Mouse (Mus musculus): ENCODE data around the gene Ankrd28.
"Not testable (repeated sequence)": the region's sequence is repeated elsewhere in the genome, so short reads cannot be mapped to it uniquely, and the experiment has no call there.

The Ankrd28 gene

DNA sequence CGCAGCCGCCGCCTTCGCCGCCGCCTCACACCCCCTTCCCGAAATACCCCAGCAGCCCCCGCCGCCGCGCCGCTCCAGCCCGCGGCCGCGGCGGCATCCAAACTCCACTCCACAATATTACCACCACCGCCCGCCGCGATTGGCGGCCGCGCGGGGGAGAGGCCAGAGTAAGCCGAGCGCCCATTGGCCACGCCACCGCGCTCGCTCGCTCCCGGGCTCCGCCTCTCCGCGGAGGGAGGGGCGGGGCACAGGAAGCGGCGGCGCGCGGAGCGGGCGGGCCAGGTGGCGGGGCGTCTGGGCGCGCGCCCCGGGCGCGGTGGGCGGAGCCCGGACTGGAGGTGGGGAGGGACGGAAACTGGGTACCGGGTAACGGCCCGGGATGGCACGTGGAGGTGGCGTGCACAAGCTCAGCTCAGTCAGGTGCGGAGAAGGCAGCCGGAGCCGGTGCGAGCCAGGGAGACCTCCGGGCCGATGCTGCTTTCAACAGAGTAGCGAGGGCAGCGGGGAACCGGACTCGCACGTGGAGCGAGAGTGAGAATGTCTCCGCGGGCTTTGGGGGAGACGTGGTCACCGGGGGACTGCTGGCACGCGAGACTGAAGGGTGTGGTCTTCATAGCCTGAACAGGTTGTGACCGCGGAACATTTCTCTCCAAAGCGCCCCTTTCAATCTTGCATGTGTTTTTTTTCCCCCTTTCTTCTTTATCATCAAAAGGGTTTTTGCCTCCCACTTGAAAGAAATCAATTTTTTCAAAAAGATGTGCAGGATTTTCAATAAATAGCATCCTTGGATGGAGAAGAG lies at the start of gene Ankrd28:
Gene Ankrd28 (minus strand): TSS at position 81 of the 799 bp plus-strand sequence.
- peak; percentile 89 to 94 for DNase-seq (ENCODE audit: low spot score in 2 of 2)

DNA sequence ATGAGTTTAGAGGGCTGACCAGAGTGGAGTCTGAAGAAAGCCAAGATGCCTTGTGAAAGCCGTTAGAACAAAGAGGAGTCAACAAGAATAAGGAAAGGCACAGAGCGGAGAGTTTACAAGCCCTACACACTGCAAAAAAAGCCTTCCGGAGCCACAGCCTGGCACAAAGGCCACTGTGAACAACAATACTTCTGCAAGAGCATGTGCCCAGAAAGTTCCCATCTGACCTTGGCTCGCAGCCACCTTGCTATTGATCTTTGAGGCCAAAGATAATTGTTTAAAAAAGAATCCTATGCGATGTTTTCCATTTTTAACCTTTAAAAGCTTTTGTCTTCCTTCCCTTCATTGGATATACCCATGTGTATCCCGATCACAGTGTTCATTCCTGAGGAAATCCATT lies 49.0 kb upstream of the Ankrd28 start:
- DNase-seq (ENCODE audit: low spot score in 2 of 2) = no peak

DNA sequence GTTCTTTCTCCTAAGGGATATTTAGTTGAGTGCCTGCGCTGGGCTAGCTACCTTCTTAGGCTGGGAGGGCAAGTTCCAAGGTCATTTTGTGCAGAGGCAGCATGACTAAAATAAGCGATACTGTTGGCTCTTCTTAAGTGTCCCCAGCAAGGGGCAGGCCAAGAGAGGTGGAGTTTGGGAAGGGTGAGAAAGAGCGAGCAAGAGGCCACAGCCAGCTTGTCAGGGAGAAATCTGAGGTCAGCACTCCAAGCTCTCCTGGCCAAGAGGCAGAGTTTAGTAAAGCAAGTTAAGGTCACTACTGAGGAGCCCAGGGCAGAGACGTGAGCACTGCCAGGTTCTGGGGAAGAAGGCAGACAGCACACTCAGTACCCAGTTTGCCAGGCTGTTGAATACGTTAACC lies 41.7 kb upstream of the Ankrd28 start:
- DNase-seq (ENCODE audit: low spot score in 2 of 2) = no peak

DNA sequence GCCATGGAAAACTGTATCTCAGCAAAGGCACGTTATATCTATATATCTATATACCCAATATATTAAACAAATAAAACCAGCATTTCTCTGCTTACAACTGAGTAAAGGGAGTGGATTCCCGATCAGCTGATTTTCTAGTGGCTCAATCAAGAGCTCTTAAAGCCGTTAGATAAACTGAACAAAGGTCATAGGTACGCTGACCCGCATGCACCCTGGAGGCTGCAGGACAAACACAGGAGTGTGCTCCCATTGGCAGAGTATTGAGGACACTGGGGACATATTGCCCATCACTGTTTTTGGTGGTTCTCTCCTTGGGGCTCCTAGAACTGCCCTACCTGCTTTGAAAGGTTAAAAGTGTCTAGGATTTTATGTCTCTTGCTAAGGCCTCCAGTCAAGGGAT lies 40.0 kb upstream of the Ankrd28 start:
- DNase-seq (ENCODE audit: low spot score in 2 of 2) = no peak

DNA sequence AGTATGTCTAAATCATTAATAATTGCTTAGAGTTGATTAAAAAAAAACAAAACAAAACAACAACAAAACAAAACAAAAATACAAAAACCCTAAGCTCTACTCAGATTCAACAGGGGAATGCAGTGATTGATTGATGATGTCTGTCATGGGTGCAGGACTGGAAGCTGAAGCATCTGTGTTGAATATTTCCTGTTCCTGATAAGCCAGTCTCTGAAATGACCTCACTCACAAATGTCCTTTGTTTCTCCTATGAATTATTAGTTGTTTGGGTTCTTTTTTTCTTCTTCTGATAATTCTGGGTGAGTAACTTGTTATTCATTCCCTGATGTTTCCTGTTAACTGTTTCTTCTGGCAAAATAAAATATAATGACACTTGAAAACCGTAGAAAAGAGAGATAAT lies 38.1 kb upstream of the Ankrd28 start:
- no peak for DNase-seq (ENCODE audit: low spot score in 2 of 2)

DNA sequence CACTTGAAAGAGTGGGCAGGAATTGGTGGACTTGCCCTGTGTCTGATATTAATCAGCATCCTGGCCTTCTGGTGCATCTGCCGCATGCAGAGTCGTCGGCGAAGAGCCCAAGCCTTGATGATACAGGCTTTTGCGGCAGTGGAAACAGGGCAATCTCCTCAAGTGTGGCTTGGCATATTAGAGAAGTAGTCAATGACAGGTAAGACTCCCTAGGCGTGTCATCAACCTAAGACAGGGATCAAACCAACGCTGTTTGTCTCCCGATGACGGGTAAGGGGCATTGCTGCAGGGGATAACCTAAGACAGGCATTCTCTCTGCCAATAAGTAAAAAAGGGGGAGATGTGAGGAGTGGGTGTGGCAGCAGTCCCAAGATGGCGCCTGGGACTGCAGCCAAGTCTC lies 35.9 kb upstream of the Ankrd28 start:
- DNase-seq (ENCODE audit: low spot score in 2 of 2) = not testable (repeated sequence)

DNA sequence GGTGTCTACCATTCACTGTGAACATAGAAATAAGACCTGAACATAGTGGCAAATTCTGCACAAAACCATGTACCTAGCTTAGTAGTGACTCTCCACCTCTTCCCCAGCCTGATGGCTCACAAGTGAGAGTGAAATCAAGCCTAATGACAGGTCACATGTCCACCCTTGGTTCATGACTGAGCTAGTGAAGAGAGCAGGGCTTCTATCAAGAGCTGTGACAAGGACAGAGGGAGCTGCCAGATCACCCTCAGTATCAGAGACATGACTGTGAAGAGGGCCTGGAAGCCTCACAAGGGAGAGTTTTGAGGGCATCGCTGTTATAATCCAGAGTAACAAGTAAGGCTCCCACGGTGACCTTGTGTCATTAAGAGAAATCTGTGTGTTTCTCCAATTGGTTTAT lies 28.2 kb upstream of the Ankrd28 start:
- no peak for DNase-seq (ENCODE audit: low spot score in 2 of 2)

DNA sequence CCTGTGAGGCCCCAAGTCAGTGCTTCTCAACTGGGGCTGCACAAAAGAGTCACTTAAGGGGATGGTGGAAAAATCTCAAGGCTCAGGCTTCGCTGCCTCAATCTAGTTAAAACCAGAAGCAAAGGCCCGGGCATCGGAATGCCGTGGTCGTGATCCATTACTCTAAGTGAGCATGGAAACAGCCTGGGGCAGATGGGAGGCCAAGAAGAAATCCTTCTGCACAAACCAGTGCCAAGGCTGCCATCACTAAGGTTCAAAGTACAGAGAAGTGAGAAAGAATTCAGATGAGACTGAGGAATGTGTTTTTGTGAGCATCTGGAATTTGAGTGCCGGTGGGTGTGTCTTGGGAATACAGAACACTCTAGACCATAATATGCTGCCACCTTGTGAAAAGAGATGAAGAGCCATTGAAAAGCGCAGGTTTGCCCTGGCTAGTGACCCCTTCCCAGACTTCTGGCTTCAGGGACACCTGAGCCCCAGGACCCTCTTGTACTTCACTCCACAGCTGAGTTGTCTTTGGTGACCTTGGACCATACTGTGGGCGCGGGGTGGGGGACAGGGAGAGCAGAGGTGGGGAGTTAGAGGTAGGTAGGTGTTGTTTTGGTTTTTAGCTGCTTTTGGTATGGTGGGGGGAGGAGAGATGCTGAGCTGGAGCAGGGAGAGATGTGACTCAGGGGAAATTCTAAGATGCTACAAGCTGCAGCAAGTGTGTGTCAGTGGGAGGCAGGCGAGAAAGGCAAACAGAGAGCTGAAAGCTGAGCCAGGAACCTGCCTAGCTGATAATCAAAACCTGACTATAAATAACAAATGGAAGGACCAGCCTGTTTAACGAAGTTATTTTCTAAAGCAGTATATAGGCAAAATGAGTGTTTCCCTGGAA lies 26.9 kb upstream of the Ankrd28 start:
- peak; percentile 37 to 53 for DNase-seq (ENCODE audit: low spot score in 2 of 2)

DNA sequence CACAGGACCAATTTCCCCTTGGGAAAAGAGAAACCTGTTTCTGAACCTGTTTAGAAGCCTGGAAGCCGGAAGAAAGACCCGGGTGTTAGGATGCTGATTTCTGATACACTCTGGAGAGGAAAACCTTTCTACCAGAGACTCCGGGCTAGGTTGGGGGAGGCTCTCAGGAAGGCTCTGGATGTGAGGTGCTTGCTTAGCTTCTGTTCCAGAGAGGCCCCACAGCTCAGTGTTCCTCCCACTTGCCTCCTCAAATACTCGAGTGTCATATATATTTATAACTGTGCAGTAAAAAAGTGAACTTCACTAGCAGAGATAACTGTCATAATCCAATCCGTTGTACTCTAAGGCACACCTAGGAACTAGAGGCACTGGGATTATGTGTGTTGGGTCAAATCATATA lies 25.6 kb upstream of the Ankrd28 start:
- no peak for DNase-seq (ENCODE audit: low spot score in 2 of 2)

GRCm38 (mm10) chr14:31854667-31855066 lies 24.2 kb upstream of the Ankrd28 start:
- DNase-seq (ENCODE audit: low spot score in 2 of 2) = peak; percentile 24 to 39

DNA sequence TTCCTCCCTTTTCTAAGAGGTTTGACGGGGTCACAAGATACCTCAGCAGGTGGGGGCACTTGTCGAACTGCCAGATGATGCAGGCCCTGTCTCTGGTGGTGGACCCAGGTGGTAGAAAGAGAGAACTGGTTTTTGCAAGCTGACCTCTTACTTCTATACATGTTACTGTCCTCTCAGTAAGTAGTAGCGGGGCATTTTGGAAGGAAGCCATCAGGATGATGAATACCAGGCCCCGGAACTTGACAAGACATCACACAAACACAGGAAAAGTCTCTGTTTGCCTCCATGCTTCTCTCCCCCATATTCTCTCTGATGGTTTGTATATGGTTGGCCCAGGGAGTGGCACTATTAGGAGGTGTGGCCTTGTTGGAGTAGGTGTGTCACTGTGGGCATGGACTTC lies 13.1 kb upstream of the Ankrd28 start:
- no peak for DNase-seq (ENCODE audit: low spot score in 2 of 2)

GRCm38 (mm10) chr14:31832022-31832421 lies 1.6 kb upstream of the Ankrd28 start:
- DNase-seq (ENCODE audit: low spot score in 2 of 2) = no peak

DNA sequence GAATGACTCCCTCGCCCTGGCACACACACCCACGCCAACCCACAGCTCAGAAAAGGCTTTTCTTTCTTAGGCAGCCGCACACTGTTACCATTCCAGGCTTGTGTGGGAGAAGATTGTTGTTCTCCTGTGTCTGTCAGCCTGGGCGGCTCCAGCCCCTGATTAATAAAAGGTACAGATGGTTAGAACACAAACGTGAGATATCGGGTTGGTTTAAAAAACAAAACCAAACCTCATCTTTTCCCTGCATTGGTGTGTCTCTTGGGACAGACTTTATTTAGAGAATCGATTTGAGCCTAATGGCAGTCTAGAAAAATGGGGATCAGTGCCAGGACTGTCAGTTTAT lies 890 bp upstream of the Ankrd28 start:
- peak; percentile 25 to 33 for DNase-seq (ENCODE audit: low spot score in 2 of 2)

DNA sequence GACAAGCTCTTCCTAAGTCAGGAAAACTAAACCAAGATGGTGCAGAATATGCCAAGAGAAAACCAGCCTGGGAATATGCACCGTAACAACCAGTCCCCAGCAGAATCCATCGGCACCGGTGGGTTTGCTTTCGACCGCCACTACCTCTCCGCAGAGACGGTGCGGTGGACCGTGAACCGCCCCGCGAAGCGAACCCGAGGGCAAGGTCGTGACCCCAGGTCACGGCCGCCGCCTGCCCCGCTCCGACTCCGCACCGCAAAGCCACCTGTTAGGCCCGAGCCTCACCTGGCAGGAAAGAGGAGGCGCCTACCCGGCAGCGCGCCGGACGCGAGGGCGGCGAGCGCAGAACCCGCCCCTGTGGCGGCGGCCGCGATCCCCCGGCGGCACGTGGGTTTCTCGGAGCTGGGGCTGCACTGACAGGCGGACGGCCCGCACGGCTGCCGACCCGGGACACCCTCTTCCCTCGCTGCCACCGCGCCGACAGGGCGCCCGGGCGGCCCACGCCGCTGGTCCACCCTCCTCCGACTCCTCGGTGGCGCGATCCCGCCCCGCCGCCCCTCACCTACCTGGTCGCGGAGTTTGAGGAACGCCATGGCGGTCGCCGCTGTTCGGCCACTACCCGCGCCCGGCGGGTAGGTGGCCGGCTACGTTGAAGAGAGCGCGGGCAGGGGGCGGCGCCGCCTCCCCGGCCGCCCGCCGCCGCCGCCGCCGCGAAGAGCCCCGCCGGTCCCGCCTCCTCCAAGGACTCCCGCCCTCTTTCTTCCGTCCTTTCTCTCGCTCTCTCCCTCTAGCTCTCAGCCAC lies 489 bp downstream of the Ankrd28 start:
- peak; percentile 34 to 66 for DNase-seq (ENCODE audit: low spot score in 2 of 2)

GRCm38 (mm10) chr14:31827221-31827620 lies 3.2 kb downstream of the Ankrd28 start:
- no peak for DNase-seq (ENCODE audit: low spot score in 2 of 2)

GRCm38 (mm10) chr14:31809942-31810341 lies 20.5 kb downstream of the Ankrd28 start:
- DNase-seq (ENCODE audit: low spot score in 2 of 2) = no peak

DNA sequence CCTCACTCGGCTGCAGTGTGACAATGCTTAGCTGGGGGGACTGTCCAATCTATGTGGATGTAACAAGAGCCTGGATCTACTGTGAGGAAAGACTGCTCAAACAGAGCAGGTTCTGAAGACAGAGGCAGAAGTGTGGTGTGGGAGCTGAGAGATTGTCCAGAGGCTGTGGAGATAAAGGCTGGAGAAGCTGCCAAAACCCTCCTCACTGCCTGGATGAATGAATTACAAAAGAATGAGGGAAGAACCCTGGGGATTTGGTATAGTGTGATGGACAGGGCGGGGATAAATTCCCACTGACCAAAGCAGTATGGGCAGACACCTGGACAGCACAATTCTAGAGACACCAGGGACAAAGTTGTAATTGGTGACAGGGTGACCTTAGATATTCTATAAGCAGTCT lies 26.7 kb downstream of the Ankrd28 start:
- DNase-seq (ENCODE audit: low spot score in 2 of 2) = no peak

DNA sequence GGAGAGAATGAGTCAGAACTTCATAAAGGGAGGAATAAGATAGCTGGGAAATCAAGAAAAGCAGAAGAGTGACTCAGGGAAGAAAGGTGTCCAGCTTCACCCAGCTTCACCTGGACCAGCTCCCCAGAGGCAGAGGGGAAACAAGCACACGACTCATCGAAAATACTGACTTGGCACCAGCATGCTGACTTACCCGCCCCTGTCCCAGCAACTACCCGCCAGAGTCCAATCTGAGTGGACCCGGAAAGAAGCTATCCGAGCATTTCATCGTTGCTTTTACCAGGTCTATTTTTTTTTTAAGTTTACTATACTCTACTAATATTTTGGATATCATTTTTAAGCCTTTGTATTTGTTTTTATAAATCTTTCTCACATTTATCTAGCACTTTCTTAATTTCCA lies 29.5 kb downstream of the Ankrd28 start:
- DNase-seq (ENCODE audit: low spot score in 2 of 2) = no peak

DNA sequence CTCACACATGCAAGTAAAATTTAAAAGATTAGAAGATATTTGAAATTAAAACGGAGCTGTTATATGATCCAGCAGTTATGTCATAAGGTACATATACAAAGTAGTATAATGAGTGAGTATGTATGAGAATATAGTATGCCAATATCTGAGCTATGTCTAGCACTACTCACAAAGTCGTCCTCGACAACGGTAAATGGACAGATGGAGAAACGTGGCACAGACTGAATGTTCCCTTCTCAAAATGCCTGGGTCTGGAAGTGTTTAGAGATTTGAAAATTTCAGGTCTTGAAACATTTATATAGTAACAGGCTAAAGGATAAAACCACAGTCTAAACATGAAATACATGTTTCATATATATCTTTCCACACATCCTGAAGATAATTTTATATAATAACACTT lies 30.0 kb downstream of the Ankrd28 start:
- no peak for DNase-seq (ENCODE audit: low spot score in 2 of 2)

DNA sequence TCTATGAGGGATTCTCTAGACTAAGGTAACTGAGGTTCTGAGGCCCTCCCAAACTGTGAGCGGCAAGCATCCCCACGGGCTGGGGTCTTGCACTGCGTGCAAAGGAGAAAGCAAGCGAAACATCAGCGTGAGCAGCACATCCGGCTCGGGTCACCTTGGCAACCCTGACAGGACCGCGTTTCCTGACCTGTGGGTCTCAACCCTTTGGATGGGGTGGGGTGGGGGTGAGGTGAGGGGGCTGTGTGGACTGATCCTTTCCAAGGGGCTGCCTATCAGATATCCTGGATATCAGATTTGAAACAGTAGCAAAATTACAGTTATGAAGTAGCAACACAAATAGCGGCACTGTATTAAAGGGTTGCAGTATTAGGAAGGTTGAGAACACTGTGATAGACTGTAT lies 31.5 kb downstream of the Ankrd28 start:
- DNase-seq (ENCODE audit: low spot score in 2 of 2) = no peak

DNA sequence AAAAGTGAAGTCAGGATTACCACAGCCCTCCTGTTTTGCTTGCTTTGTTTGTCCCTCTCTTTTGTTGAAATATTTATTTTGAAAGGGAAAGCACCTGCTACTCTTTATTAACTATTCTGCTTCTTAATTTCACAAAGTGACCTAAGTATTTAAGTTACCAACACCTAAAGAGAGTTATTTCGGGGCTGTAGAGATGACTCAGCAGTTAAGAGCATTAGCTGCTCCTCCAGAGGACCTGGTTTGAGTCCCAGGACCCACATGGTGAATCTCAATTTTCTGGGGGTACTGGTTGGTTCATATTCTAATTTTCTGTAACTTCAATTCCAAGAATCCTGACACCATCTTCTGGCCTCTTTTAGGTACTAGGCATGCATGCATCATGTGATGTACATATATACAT lies 34.9 kb downstream of the Ankrd28 start:
- no peak for DNase-seq (ENCODE audit: low spot score in 2 of 2)

- no peak for DNase-seq (ENCODE audit: low spot score in 2 of 2)
Observed at GRCm38 (mm10) chr14:31794776-31795126, 35.7 kb downstream of the Ankrd28 start.
